Mouse (Mus musculus) hindbrain, embryonic 10.5 days (tissue): Measurements from ENCODE around the gene BC029722. TPM values are rescaled to one million over a fixed set of nuclear protein-coding genes. Genes with fewer than 3 reads are reported as not detected.

ENCODE experiments used
- DNase-seq: peaks from one replicate; pipeline ENCODE4 v3.0.0-alpha.2; 2017; ENCODE audit warnings: low spot score
- H3K27ac ChIP-seq: fragments of 300-500 bp; sonication (generic); 2 replicates; pipeline ENCODE4 v1.5.1; 2016; ENCODE audit warnings: mild to moderate bottlenecking, moderate library complexity
- H3K27me3 ChIP-seq: fragments of 300-500 bp; sonication (generic); 2 replicates; pipeline ENCODE4 v1.6.1; 2016; ENCODE audit warnings: mild to moderate bottlenecking; ENCODE audit not compliant: poor library complexity, insufficient read depth, severe bottlenecking
- H3K36me3 ChIP-seq: fragments of 300-500 bp; sonication (generic); 2 replicates; pipeline ENCODE4 v1.6.1; 2016; ENCODE audit warnings: mild to moderate bottlenecking, moderate library complexity
- H3K4me1 ChIP-seq: fragments of 300-500 bp; sonication (generic); replicated peaks from 2 replicates; pipeline ENCODE4 v1.6.1; 2016; ENCODE audit warnings: mild to moderate bottlenecking
- H3K4me3 ChIP-seq: fragments of 300-500 bp; sonication (generic); 2 replicates; pipeline ENCODE4 v1.5.1; 2016; ENCODE audit warnings: mild to moderate bottlenecking, moderate library complexity
- H3K9me3 ChIP-seq: fragments of 300-500 bp; sonication (generic); 2 replicates; pipeline ENCODE4 v1.6.1; 2016; ENCODE audit warnings: mild to moderate bottlenecking, moderate library complexity
- WGBS: fragments of 180-500 bp; shearing (Covaris S2); methylation state at CpG from one replicate; pipeline ENCODE4 v1.1.7; 2016; 5-methylcytosine and 5-hydroxymethylcytosine counted together
- polyA plus RNA-seq: library from polyadenylated mRNA; unstranded; fragments of >200 nt; fragmentation: Nextera tagmentation; extraction: Ambion mirVana; gene quantifications from 2 replicates; pipeline ENCODE4 v1.2.1, GENCODE M21; 2016

BC029722 gene
- polyA plus RNA-seq, result 8.4 and 16.0 TPM in 2 replicates

- Histone ChIP-seq H3K27ac (peak within 1 kb of the TSS; percentile 89), H3K36me3 (peaks cover 48% of the 10 kb centered on the region), H3K9me3 (no peaks in the 10 kb centered on the region), H3K4me1 (peaks cover 40% of the 10 kb centered on the region), H3K27me3 (no peaks in the 10 kb centered on the region), H3K4me3 (peak within 1 kb of the TSS; percentile 73)
- no peak for DNase-seq
These were observed at the start of gene BC029722 for GRCm38 (mm10) chr2:155819392-155819448. BC029722 (minus strand) TSS chr2:155819426.

GRCm38 (mm10) chr2:155868320-155868719 lies 49.1 kb upstream of the BC029722 start:
- Histone ChIP-seq H3K4me3 (no peak overlapping the region), H3K36me3 (peaks cover 46% of the 10 kb centered on the region), H3K27me3 (no peaks in the 10 kb centered on the region), H3K9me3 (no peaks in the 10 kb centered on the region), H3K4me1 (0 out of 2 replicates have a peak, but pooled peaks cover 17% of the 10 kb centered on the region), H3K27ac (no peak overlapping the region)
- WGBS, result 97% methylated on average over 8 of the region's 8 CpGs
- no peak for DNase-seq

- H3K9me3 ChIP-seq, result no peaks in the 10 kb centered on the region
- no peak overlapping the region for H3K4me3 ChIP-seq
- H3K27me3 ChIP-seq, result no peaks in the 10 kb centered on the region
- H3K4me1 ChIP-seq, result 0 out of 2 replicates have a peak, but pooled peaks cover 9% of the 10 kb centered on the region
- DNase-seq, result peak; percentile 10
- H3K27ac ChIP-seq, result peak overlapping the region; percentile 35; the same call in 1 of the 2 replicates
- H3K36me3 ChIP-seq, result peaks cover 32% of the 10 kb centered on the region
- 71% methylated on average over 11 of the region's 11 CpGs for WGBS
These were observed 44.2 kb upstream of the BC029722 start for GRCm38 (mm10) chr2:155863301-155863867.

GRCm38 (mm10) chr2:155862573-155863300 lies 43.5 kb upstream of the BC029722 start:
- no peaks in the 10 kb centered on the region for H3K27me3 ChIP-seq

GRCm38 (mm10) chr2:155861581-155861980 lies 42.4 kb upstream of the BC029722 start:
- Histone ChIP-seq H3K4me1 (0 out of 2 replicates have a peak, but pooled peaks cover 9% of the 10 kb centered on the region), H3K9me3 (no peaks in the 10 kb centered on the region), H3K36me3 (peaks cover 30% of the 10 kb centered on the region), H3K27me3 (no peaks in the 10 kb centered on the region), H3K4me3 (no peak overlapping the region), H3K27ac (no peak overlapping the region; the same call in 1 of the 2 replicates)
- WGBS, result 94% methylated on average over 6 of the region's 6 CpGs
- no peak for DNase-seq

More at GRCm38 (mm10) chr2:155862573-155863300, 43.5 kb upstream of the BC029722 start:
- 84% methylated on average over 13 of the region's 13 CpGs for WGBS
- Histone ChIP-seq H3K27ac (peak overlapping the region; percentile 40; the same call in 1 of the 2 replicates), H3K4me3 (no peak overlapping the region), H3K9me3 (no peaks in the 10 kb centered on the region), H3K36me3 (peaks cover 30% of the 10 kb centered on the region), H3K4me1 (0 out of 2 replicates have a peak, but pooled peaks cover 9% of the 10 kb centered on the region)
- peak; percentile 6 for DNase-seq

- 0 out of 2 replicates have a peak, but pooled peaks cover 9% of the 10 kb centered on the region for H3K4me1 ChIP-seq
- WGBS, result 80% methylated on average over 7 of the region's 7 CpGs
- no peak overlapping the region for H3K27ac ChIP-seq
These were observed 40.9 kb upstream of the BC029722 start for GRCm38 (mm10) chr2:155860102-155860501.

GRCm38 (mm10) chr2:155852536-155852935 lies 33.3 kb upstream of the BC029722 start:
- 86% methylated on average over 5 of the region's 5 CpGs for WGBS
- Histone ChIP-seq H3K9me3 (no peaks in the 10 kb centered on the region), H3K27ac (no peak overlapping the region), H3K36me3 (peaks cover 83% of the 10 kb centered on the region), H3K27me3 (no peaks in the 10 kb centered on the region), H3K4me3 (no peak overlapping the region), H3K4me1 (no peaks in the 10 kb centered on the region)
- no peak for DNase-seq

More at GRCm38 (mm10) chr2:155860102-155860501, 40.9 kb upstream of the BC029722 start:
- no peak for DNase-seq
- Histone ChIP-seq H3K27me3 (no peaks in the 10 kb centered on the region), H3K9me3 (no peaks in the 10 kb centered on the region), H3K36me3 (peaks cover 44% of the 10 kb centered on the region), H3K4me3 (no peak overlapping the region)

GRCm38 (mm10) chr2:155850120-155850519 lies 30.9 kb upstream of the BC029722 start:
- peaks cover 84% of the 10 kb centered on the region for H3K36me3 ChIP-seq
- no peak overlapping the region for H3K27ac ChIP-seq
- DNase-seq, result no peak
- 81% methylated on average over 7 of the region's 7 CpGs for WGBS
- H3K9me3 ChIP-seq, result no peaks in the 10 kb centered on the region
- H3K4me3 ChIP-seq, result no peak overlapping the region
- H3K27me3 ChIP-seq, result no peaks in the 10 kb centered on the region
- H3K4me1 ChIP-seq, result no peaks in the 10 kb centered on the region

- no peak overlapping the region for H3K27ac ChIP-seq
- 75% methylated on average over 7 of the region's 7 CpGs for WGBS
- H3K27me3 ChIP-seq, result no peaks in the 10 kb centered on the region
- no peaks in the 10 kb centered on the region for H3K4me1 ChIP-seq
- H3K36me3 ChIP-seq, result peaks cover 90% of the 10 kb centered on the region
- H3K4me3 ChIP-seq, result no peak overlapping the region
- DNase-seq, result no peak
- no peaks in the 10 kb centered on the region for H3K9me3 ChIP-seq
These were observed 30.2 kb upstream of the BC029722 start for GRCm38 (mm10) chr2:155849464-155849863.

GRCm38 (mm10) chr2:155848291-155848690 lies 29.1 kb upstream of the BC029722 start:
- peaks cover 79% of the 10 kb centered on the region for H3K36me3 ChIP-seq
- no peak overlapping the region for H3K4me3 ChIP-seq
- 46% methylated on average over 6 of the region's 6 CpGs for WGBS
- no peaks in the 10 kb centered on the region for H3K27me3 ChIP-seq
- H3K4me1 ChIP-seq, result no peaks in the 10 kb centered on the region
- DNase-seq, result peak; percentile 80
- no peak overlapping the region for H3K27ac ChIP-seq
- H3K9me3 ChIP-seq, result no peaks in the 10 kb centered on the region

GRCm38 (mm10) chr2:155846930-155847329 lies 27.7 kb upstream of the BC029722 start:
- whole genome bisulfite sequencing, result 89% methylated on average over 8 of the region's 8 CpGs
- Histone ChIP-seq H3K27ac (no peak overlapping the region), H3K36me3 (peaks cover 73% of the 10 kb centered on the region), H3K4me3 (no peak overlapping the region), H3K27me3 (no peaks in the 10 kb centered on the region), H3K9me3 (no peaks in the 10 kb centered on the region), H3K4me1 (no peaks in the 10 kb centered on the region)
- DNase-seq, result no peak

GRCm38 (mm10) chr2:155838961-155839360 lies 19.7 kb upstream of the BC029722 start:
- WGBS, result 89% methylated on average over 4 of the region's 4 CpGs
- no peak for DNase-seq
- Histone ChIP-seq H3K27me3 (0 out of 2 replicates have a peak, but pooled peaks cover 4% of the 10 kb centered on the region), H3K36me3 (no peaks in the 10 kb centered on the region), H3K4me1 (no peaks in the 10 kb centered on the region), H3K9me3 (no peaks in the 10 kb centered on the region), H3K27ac (no peak overlapping the region), H3K4me3 (no peak overlapping the region)

- Histone ChIP-seq H3K4me3 (no peak overlapping the region), H3K9me3 (no peaks in the 10 kb centered on the region), H3K36me3 (no peaks in the 10 kb centered on the region), H3K27me3 (0 out of 2 replicates have a peak, but pooled peaks cover 4% of the 10 kb centered on the region), H3K4me1 (peaks cover 1% of the 10 kb centered on the region; the same call in 1 of the 2 replicates), H3K27ac (no peak overlapping the region)
- WGBS, result 77% methylated on average over 3 of the region's 3 CpGs
- DNase-seq, result no peak
These were observed 18.7 kb upstream of the BC029722 start for GRCm38 (mm10) chr2:155837961-155838360.
